Mouse (Mus musculus) effector memory CD4-positive, alpha-beta T cell, adult 5 months (primary cell): ENCODE results near the gene Fgf16. TPM values are rescaled to one million over a fixed set of nuclear protein-coding genes. Genes with fewer than 3 reads are reported as not detected.

Experiments
- polyA plus RNA-seq: library from polyadenylated mRNA; unstranded; fragments of 100-300 nt; shearing (Covaris generic); gene quantifications from one replicate; pipeline ENCODE4 v1.2.1, GENCODE M21; 2017

Gene Fgf16
- polyA plus RNA-seq, result not detected

DNA sequence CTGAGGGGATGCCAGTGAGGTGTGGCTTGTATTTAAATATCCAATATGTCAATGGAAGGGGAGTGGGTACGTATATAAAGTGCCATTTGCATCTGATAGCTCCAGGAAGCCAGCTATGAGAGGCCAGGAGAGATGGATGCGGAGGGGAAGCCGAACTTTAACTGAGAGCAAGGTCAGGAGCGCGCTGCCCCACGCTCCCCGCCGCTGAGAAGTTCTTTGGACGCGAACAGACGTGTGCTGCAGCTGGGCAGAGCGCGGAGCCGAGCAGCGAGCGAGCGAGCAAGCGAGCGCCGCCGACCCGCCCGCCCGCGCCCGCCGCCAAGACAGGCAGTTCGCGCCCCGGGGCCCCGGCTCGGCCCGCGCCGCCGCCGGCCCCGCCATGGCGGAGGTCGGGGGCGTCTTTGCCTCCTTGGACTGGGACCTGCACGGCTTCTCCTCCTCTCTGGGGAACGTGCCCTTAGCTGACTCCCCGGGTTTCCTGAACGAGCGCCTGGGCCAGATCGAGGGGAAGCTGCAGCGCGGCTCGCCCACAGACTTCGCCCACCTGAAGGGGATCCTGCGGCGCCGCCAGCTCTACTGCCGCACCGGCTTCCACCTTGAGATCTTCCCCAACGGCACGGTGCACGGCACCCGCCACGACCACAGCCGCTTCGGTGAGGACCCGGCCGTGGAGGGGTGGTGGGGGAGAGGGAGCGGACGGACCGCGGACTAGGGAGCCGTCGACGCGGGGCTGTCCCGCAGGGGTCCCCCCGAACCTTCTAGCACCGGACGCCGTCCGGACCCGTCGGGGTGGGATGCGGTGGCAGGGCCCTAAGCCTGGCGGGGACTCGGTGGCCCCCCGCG is at the start of gene Fgf16:
Fgf16 (plus strand) TSS at position 118 of the 843 bp plus-strand sequence.

Other genes with a start within 250 kb of the Fgf16 start
- gene Atrx, start 165.1 kb downstream of the Fgf16 start, polyA plus RNA-seq, result 185 TPM
- 30.6 TPM for gene Magt1, start 247.6 kb downstream of the Fgf16 start, polyA plus RNA-seq